Mouse (Mus musculus) kidney, postnatal 4 days (tissue): ENCODE measurements around the gene Brk1.

Source experiments
- DNase-seq, 2 experiments: peaks; one replicate each; pipeline ENCODE4 v3.0.0; 2021; ENCODE audit warnings: mixed read lengths in 2 of 2

Gene Brk1

GRCm38 (mm10) chr6:113624989-113625770 is 20.6 kb downstream of the Brk1 start:
- peak; percentile 17 to 40 for DNase-seq

- no peak for DNase-seq
Measured at GRCm38 (mm10) chr6:113630322-113630721, 25.8 kb downstream of the Brk1 start.

- DNase-seq = no peak
Measured at GRCm38 (mm10) chr6:113632863-113633262, 28.3 kb downstream of the Brk1 start.

- peak; percentile 97 to 98 for DNase-seq
Measured at GRCm38 (mm10) chr6:113638302-113639040, 33.9 kb downstream of the Brk1 start, which contains the start of gene Irak2. Irak2 (plus strand) TSS chr6:113638467.

GRCm38 (mm10) chr6:113639201-113639600 is 34.6 kb downstream of the Brk1 start:
- no peak for DNase-seq

GRCm38 (mm10) chr6:113642605-113643004 is 38.0 kb downstream of the Brk1 start:
- DNase-seq = no peak

GRCm38 (mm10) chr6:113643021-113643420 is 38.4 kb downstream of the Brk1 start:
- no peak for DNase-seq

GRCm38 (mm10) chr6:113643967-113644366 is 39.4 kb downstream of the Brk1 start:
- no peak for DNase-seq

GRCm38 (mm10) chr6:113644808-113645207 is 40.2 kb downstream of the Brk1 start:
- peak in 1 of 2 experiments; percentile 53 for DNase-seq

- no peak for DNase-seq
Measured at GRCm38 (mm10) chr6:113649346-113650196, 45.0 kb downstream of the Brk1 start.

- no peak for DNase-seq
Measured at GRCm38 (mm10) chr6:113650197-113650640, 45.6 kb downstream of the Brk1 start.

- no peak for DNase-seq
Measured at GRCm38 (mm10) chr6:113651626-113652025, 47.1 kb downstream of the Brk1 start.

- DNase-seq = no peak
Measured at GRCm38 (mm10) chr6:113653551-113653950, 49.0 kb downstream of the Brk1 start.

GRCm38 (mm10) chr6:113654102-113654501 is 49.5 kb downstream of the Brk1 start:
- no peak for DNase-seq

GRCm38 (mm10) chr6:113654753-113655397 is 50.3 kb downstream of the Brk1 start:
- peak; percentile 27 to 51 for DNase-seq

GRCm38 (mm10) chr6:113655475-113655874 is 50.9 kb downstream of the Brk1 start:
- no peak for DNase-seq

- DNase-seq = peak; percentile 30 to 48
Measured at GRCm38 (mm10) chr6:113656847-113657246, 52.3 kb downstream of the Brk1 start.

GRCm38 (mm10) chr6:113658226-113658625 is 53.7 kb downstream of the Brk1 start:
- DNase-seq = peak; percentile 44 to 64

GRCm38 (mm10) chr6:113659648-113660491 is 55.3 kb downstream of the Brk1 start:
- no peak for DNase-seq

GRCm38 (mm10) chr6:113660492-113661352 is 56.1 kb downstream of the Brk1 start:
- peak; percentile 17 to 38 for DNase-seq
